Mouse (Mus musculus): ENCODE measurements around the gene Cntfr.

DNA sequence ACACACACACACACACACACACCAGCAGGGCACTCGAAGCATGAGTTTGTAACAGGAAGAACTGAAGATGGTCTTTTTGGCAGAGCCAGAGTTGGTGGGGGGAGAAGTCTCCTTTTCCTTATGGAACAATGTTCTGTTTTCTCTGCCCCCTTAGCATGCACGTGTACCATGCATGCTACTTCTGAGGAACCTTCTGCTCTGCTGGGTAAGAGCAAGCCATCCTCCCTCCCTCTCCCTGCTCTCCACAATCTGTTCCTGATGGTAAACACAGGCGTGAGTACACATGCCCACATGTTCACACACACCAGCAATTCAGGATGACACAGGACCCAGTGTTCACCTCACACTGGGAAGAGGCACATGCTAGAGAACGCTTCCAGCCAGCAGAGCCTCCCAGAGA, 15.7 kb downstream of the Cntfr start:
- TF ChIP-seq CTCF (IDR thresholded peaks at IDR 0.05; ENCODE audit: low read depth, low read length) (no peak), POLR2A (IDR thresholded peaks at IDR 0.05; ENCODE audit: borderline replicate concordance, low read depth, low read length) (no peak)
